Mouse (Mus musculus) hindlimb bud, embryonic 11.5 days (tissue): Measurements from ENCODE around the gene Thy1.

ENCODE experiments used
- DNase-seq: peaks from one replicate; pipeline ENCODE4 v3.0.0-alpha.2; 2012; ENCODE audit warnings: low read depth, low spot score; ENCODE audit errors: extremely low spot score

Thy1 gene

GRCm38 (mm10) chr9:44033957-44034727, 9.0 kb upstream of the Thy1 start:
- DNase-seq, result no peak

- DNase-seq, result no peak
Measured at GRCm38 (mm10) chr9:44037106-44037505, 6.1 kb upstream of the Thy1 start.

GRCm38 (mm10) chr9:44041511-44042395, 1.4 kb upstream of the Thy1 start:
- DNase-seq, result no peak

- DNase-seq, result no peak
Measured at GRCm38 (mm10) chr9:44042396-44042680, 846 bp upstream of the Thy1 start.

GRCm38 (mm10) chr9:44043708-44044425, 683 bp downstream of the Thy1 start:
- DNase-seq, result no peak

- DNase-seq, result no peak
Measured at GRCm38 (mm10) chr9:44044426-44045157, 1.4 kb downstream of the Thy1 start.

- no peak for DNase-seq
Measured at GRCm38 (mm10) chr9:44045158-44045883, 2.1 kb downstream of the Thy1 start.

GRCm38 (mm10) chr9:44045884-44046272, 2.7 kb downstream of the Thy1 start:
- DNase-seq, result no peak

GRCm38 (mm10) chr9:44046426-44046825, 3.2 kb downstream of the Thy1 start:
- no peak for DNase-seq

- DNase-seq, result no peak
Measured at GRCm38 (mm10) chr9:44047071-44047470, 3.9 kb downstream of the Thy1 start.

- no peak for DNase-seq
Measured at GRCm38 (mm10) chr9:44047571-44048490, 4.6 kb downstream of the Thy1 start.

- DNase-seq, result no peak
Measured at GRCm38 (mm10) chr9:44048541-44049380, 5.6 kb downstream of the Thy1 start.

- no peak for DNase-seq
Measured at GRCm38 (mm10) chr9:44049381-44050165, 6.4 kb downstream of the Thy1 start.

GRCm38 (mm10) chr9:44052855-44053254, 9.7 kb downstream of the Thy1 start:
- no peak for DNase-seq

- DNase-seq, result no peak
Measured at GRCm38 (mm10) chr9:44053936-44054335, 10.8 kb downstream of the Thy1 start.

- DNase-seq, result no peak
Measured at GRCm38 (mm10) chr9:44058606-44059005, 15.4 kb downstream of the Thy1 start.

GRCm38 (mm10) chr9:44065177-44065576, 22.0 kb downstream of the Thy1 start:
- no peak for DNase-seq
